Mouse (Mus musculus): ENCODE measurements around the gene Rnf169. TPM values are rescaled to one million over a fixed set of nuclear protein-coding genes. Genes with fewer than 3 reads are reported as not detected.

The Rnf169 gene
- polyA plus RNA-seq, 1 experiment from 2014 or later: 7.2 TPM

GRCm38 (mm10) chr7:99989844-99990760 is 9.9 kb upstream of the Rnf169 start:
- no peak overlapping the region for H3K4me2 ChIP-seq (ENCODE audit: low read depth, severe bottlenecking)
- H3K36me3 ChIP-seq (ENCODE audit: control insufficient read depth, insufficient read depth, low read length): no peaks in the 10 kb centered on the region
- 57% methylated on average over 15 of the region's 15 CpGs for WGBS
- no peak overlapping the region for H3K4me3 ChIP-seq (ENCODE audit: low read depth, low read length)
- no peak for DNase-seq (ENCODE audit: low spot score)
- H3K9me3 ChIP-seq (ENCODE audit: control insufficient read depth, low read length): no peaks in the 10 kb centered on the region
- no peaks in the 10 kb centered on the region for H3K4me1 ChIP-seq (ENCODE audit: control insufficient read depth, insufficient read depth, low read length)
- H3K27ac ChIP-seq (replicated peaks; ENCODE audit: low read depth, low read length): no peak overlapping the region
- no peaks in the 10 kb centered on the region for H3K27me3 ChIP-seq (ENCODE audit: control insufficient read depth, insufficient read depth, low read length)
- H3K9ac ChIP-seq (ENCODE audit: low read length): no peak overlapping the region
- ATAC-seq (ENCODE audit: insufficient number of reproducible peaks, low FRiP score, low TSS enrichment, low read depth): no peak

GRCm38 (mm10) chr7:99988725-99989124 is 8.5 kb upstream of the Rnf169 start:
- Histone ChIP-seq H3K4me3 (ENCODE audit: low read depth, low read length) (no peak overlapping the region), H3K36me3 (ENCODE audit: control insufficient read depth, insufficient read depth, low read length) (no peaks in the 10 kb centered on the region), H3K4me1 (ENCODE audit: control insufficient read depth, insufficient read depth, low read length) (no peaks in the 10 kb centered on the region), H3K9ac (ENCODE audit: low read length) (no peak overlapping the region), H3K9me3 (ENCODE audit: control insufficient read depth, low read length) (no peaks in the 10 kb centered on the region), H3K4me2 (ENCODE audit: low read depth, severe bottlenecking) (no peak overlapping the region), H3K27me3 (ENCODE audit: control insufficient read depth, insufficient read depth, low read length) (no peaks in the 10 kb centered on the region), H3K27ac (replicated peaks; ENCODE audit: low read depth, low read length) (no peak overlapping the region)
- WGBS: 10% methylated on average over 4 of the region's 4 CpGs
- peak; percentile 86 for DNase-seq (ENCODE audit: low spot score)
- ATAC-seq (ENCODE audit: insufficient number of reproducible peaks, low FRiP score, low TSS enrichment, low read depth): 0 out of 2 replicates have a peak, but pooled peaks have one; percentile 62

- WGBS: 87% methylated on average over 13 of the region's 13 CpGs
- Histone ChIP-seq H3K27me3 (ENCODE audit: control insufficient read depth, insufficient read depth, low read length) (no peaks in the 10 kb centered on the region), H3K4me1 (ENCODE audit: control insufficient read depth, insufficient read depth, low read length) (peaks cover 4% of the 10 kb centered on the region; the same call in 1 of the 2 replicates), H3K9me3 (ENCODE audit: control insufficient read depth, low read length) (no peaks in the 10 kb centered on the region), H3K36me3 (ENCODE audit: control insufficient read depth, insufficient read depth, low read length) (peaks cover 2% of the 10 kb centered on the region; the same call in 1 of the 2 replicates), H3K4me2 (ENCODE audit: low read depth, severe bottlenecking) (no peak overlapping the region), H3K27ac (replicated peaks; ENCODE audit: low read depth, low read length) (no peak overlapping the region), H3K9ac (ENCODE audit: low read length) (no peak overlapping the region), H3K4me3 (ENCODE audit: low read depth, low read length) (no peak overlapping the region)
- DNase-seq (ENCODE audit: low spot score): no peak
- ATAC-seq (ENCODE audit: insufficient number of reproducible peaks, low FRiP score, low TSS enrichment, low read depth): no peak
These were observed 2.3 kb upstream of the Rnf169 start for GRCm38 (mm10) chr7:99982256-99983242.

- H3K9ac ChIP-seq (ENCODE audit: low read length): no peak overlapping the region
- peaks cover 4% of the 10 kb centered on the region; the same call in 1 of the 2 replicates for H3K4me1 ChIP-seq (ENCODE audit: control insufficient read depth, insufficient read depth, low read length)
- ATAC-seq (ENCODE audit: insufficient number of reproducible peaks, low FRiP score, low TSS enrichment, low read depth): no peak
- H3K27ac ChIP-seq (replicated peaks; ENCODE audit: low read depth, low read length): no peak overlapping the region
- no peak overlapping the region for H3K4me2 ChIP-seq (ENCODE audit: low read depth, severe bottlenecking)
- H3K36me3 ChIP-seq (ENCODE audit: control insufficient read depth, insufficient read depth, low read length): peaks cover 2% of the 10 kb centered on the region; the same call in 1 of the 2 replicates
- H3K9me3 ChIP-seq (ENCODE audit: control insufficient read depth, low read length): no peaks in the 10 kb centered on the region
- 8% methylated on average over 2 of the region's 2 CpGs for WGBS
- no peaks in the 10 kb centered on the region for H3K27me3 ChIP-seq (ENCODE audit: control insufficient read depth, insufficient read depth, low read length)
- no peak overlapping the region for H3K4me3 ChIP-seq (ENCODE audit: low read depth, low read length)
- DNase-seq (ENCODE audit: low spot score): peak; percentile 47
These were observed 1.1 kb upstream of the Rnf169 start for GRCm38 (mm10) chr7:99981311-99981710.

- no peaks in the 10 kb centered on the region for H3K27me3 ChIP-seq (ENCODE audit: control insufficient read depth, insufficient read depth, low read length)
- H3K4me1 ChIP-seq (ENCODE audit: control insufficient read depth, insufficient read depth, low read length): peaks cover 4% of the 10 kb centered on the region; the same call in 1 of the 2 replicates
- peaks cover 2% of the 10 kb centered on the region; the same call in 1 of the 2 replicates for H3K36me3 ChIP-seq (ENCODE audit: control insufficient read depth, insufficient read depth, low read length)
- H3K9me3 ChIP-seq (ENCODE audit: control insufficient read depth, low read length): no peaks in the 10 kb centered on the region
- peak; percentile 72 for ATAC-seq (ENCODE audit: insufficient number of reproducible peaks, low FRiP score, low TSS enrichment, low read depth)
- peak; percentile 79 for DNase-seq (ENCODE audit: low spot score)
- peak overlapping the region; percentile 94 for H3K27ac ChIP-seq (replicated peaks; ENCODE audit: low read depth, low read length)
- H3K4me3 ChIP-seq (ENCODE audit: low read depth, low read length): peak overlapping the region; percentile 92
- H3K4me2 ChIP-seq (ENCODE audit: low read depth, severe bottlenecking): peak overlapping the region; percentile 43
- peak overlapping the region; percentile 97 for H3K9ac ChIP-seq (ENCODE audit: low read length)
- under 1% methylated on average over 51 of the region's 51 CpGs for WGBS
These were observed 609 bp downstream of the Rnf169 start for GRCm38 (mm10) chr7:99979546-99980131.

GRCm38 (mm10) chr7:99979081-99979480 is 1.2 kb downstream of the Rnf169 start:
- Histone ChIP-seq H3K27ac (replicated peaks; ENCODE audit: low read depth, low read length) (peak overlapping the region; percentile 94; the same call in 1 of the 2 replicates), H3K4me3 (ENCODE audit: low read depth, low read length) (peak overlapping the region; percentile 92), H3K9ac (ENCODE audit: low read length) (peak overlapping the region; percentile 97), H3K27me3 (ENCODE audit: control insufficient read depth, insufficient read depth, low read length) (no peaks in the 10 kb centered on the region), H3K36me3 (ENCODE audit: control insufficient read depth, insufficient read depth, low read length) (peaks cover 2% of the 10 kb centered on the region; the same call in 1 of the 2 replicates), H3K9me3 (ENCODE audit: control insufficient read depth, low read length) (no peaks in the 10 kb centered on the region), H3K4me2 (ENCODE audit: low read depth, severe bottlenecking) (peak overlapping the region; percentile 43), H3K4me1 (ENCODE audit: control insufficient read depth, insufficient read depth, low read length) (peaks cover 4% of the 10 kb centered on the region; the same call in 1 of the 2 replicates)
- ATAC-seq (ENCODE audit: insufficient number of reproducible peaks, low FRiP score, low TSS enrichment, low read depth) (no peak), DNase-seq (ENCODE audit: low spot score) (no peak)
- WGBS: 12% methylated on average over 6 of the region's 6 CpGs

GRCm38 (mm10) chr7:99978041-99978440 is 2.2 kb downstream of the Rnf169 start:
- 91% methylated on average over 2 of the region's 2 CpGs for WGBS
- DNase-seq (ENCODE audit: low spot score): no peak
- H3K9ac ChIP-seq (ENCODE audit: low read length): no peak overlapping the region

More at GRCm38 (mm10) chr7:99978041-99978440, 2.2 kb downstream of the Rnf169 start:
- Histone ChIP-seq H3K27ac (replicated peaks; ENCODE audit: low read depth, low read length) (no peak overlapping the region), H3K9me3 (ENCODE audit: control insufficient read depth, low read length) (no peaks in the 10 kb centered on the region), H3K27me3 (ENCODE audit: control insufficient read depth, insufficient read depth, low read length) (no peaks in the 10 kb centered on the region), H3K4me1 (ENCODE audit: control insufficient read depth, insufficient read depth, low read length) (peaks cover 4% of the 10 kb centered on the region; the same call in 1 of the 2 replicates), H3K4me3 (ENCODE audit: low read depth, low read length) (no peak overlapping the region), H3K4me2 (ENCODE audit: low read depth, severe bottlenecking) (no peak overlapping the region), H3K36me3 (ENCODE audit: control insufficient read depth, insufficient read depth, low read length) (peaks cover 2% of the 10 kb centered on the region; the same call in 1 of the 2 replicates)
- ATAC-seq (ENCODE audit: insufficient number of reproducible peaks, low FRiP score, low TSS enrichment, low read depth): no peak
